13 mouse cellular contexts compared by ENCODE assay signal in the genomic region with DNA sequence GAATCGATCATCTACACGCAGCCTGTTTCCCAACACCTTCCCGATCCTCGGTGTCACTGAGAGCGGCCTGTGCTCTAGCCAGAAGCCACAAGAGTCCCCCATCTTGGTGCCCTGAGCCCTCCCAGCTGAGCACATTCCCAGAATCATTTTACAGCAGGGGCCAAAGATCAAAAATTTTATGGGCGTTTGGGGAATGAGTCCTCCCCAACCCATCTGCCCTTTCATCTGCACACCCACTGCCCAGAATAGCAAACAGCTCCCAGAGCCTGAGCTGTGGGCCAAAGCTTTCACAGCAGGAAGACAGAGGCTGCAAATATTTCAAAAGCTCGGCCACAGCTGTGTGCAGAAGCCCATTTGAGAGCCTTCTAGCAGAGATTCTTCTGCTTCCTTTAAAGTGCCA.
DNase-seq lines count a peak whose midpoint lies in the region; ATAC-seq lines count a peak whose summit lies in the region.
"Had no signal": no experiment of that assay in that cellular context is flagged by ENCODE, and none has a peak within 500 bp of the region (broad histone marks: within the 10 kb centered on the region; RNA-seq: fewer than 3 reads in every experiment).

No protein-coding gene starts in this region.

- no peak overlapping the region for H3K27ac ChIP-seq in neural tube, embryonic 15.5 days (replicated peaks)

- H3K36me3 ChIP-seq in neural tube, embryonic 15.5 days, result no peaks in the 10 kb centered on the region

- no peak for ATAC-seq in neural tube, embryonic 15.5 days (ENCODE audit: low FRiP score)
- ATAC-seq: inflammation-experienced regulatory T-cells, adult 6 months had no signal

- H3K4me3 ChIP-seq in neural tube, embryonic 15.5 days (replicated peaks), result no peak overlapping the region

- H3K4me1 ChIP-seq in neural tube, embryonic 15.5 days, result 0 out of 2 replicates have a peak, but pooled peaks cover 8% of the 10 kb centered on the region

- no peak overlapping the region for H3K9ac ChIP-seq in neural tube, embryonic 15.5 days (replicated peaks)

- 47% methylated on average over 7 of the region's 7 CpGs for WGBS in neural tube, embryonic 15.5 days

- DNase-seq in heart, adult 11 months, result peak; percentile 88
- no peak for DNase-seq in heart, postnatal 4 days
- peak; percentile 27 for DNase-seq in neural tube, embryonic 10.5 days (ENCODE audit: extremely low spot score, low spot score)
- DNase-seq in kidney, postnatal 10 days, result peak; percentile 68
- DNase-seq in yolk sac, embryonic 10.5 days (ENCODE audit: low spot score), result peak; percentile 6
- no peak for DNase-seq in cerebellum, postnatal 36 days
- DNase-seq in ovary, postnatal 10 days (ENCODE audit: low spot score), result no peak
- DNase-seq: cerebellum, postnatal 25 days; lung, postnatal 36 days; thymus, postnatal 14 days had no signal

- H3K4me2 ChIP-seq in neural tube, embryonic 15.5 days, result no peak overlapping the region
- H3K4me2 ChIP-seq: liver, embryonic 11.5 days had no signal

- no peaks in the 10 kb centered on the region; the same call in 1 of the 2 replicates for H3K27me3 ChIP-seq in neural tube, embryonic 15.5 days (replicated peaks)

- no peaks in the 10 kb centered on the region for H3K9me3 ChIP-seq in neural tube, embryonic 15.5 days (replicated peaks)

Comparison
In these comparisons a context has a peak if more than half of its experiments do, and no peak if none do; other contexts are left out.
1. DNase-seq: peak in heart, adult 11 months (single experiment), neural tube, embryonic 10.5 days (single experiment), kidney, postnatal 10 days (single experiment) and yolk sac, embryonic 10.5 days (single experiment); none in heart, postnatal 4 days (single experiment), cerebellum, postnatal 36 days (0 of 2) and ovary, postnatal 10 days (single experiment).